Mouse (Mus musculus) bone marrow, adult 2 months (tissue): ENCODE measurements around the gene Lrrc25. TPM values are rescaled to one million over a fixed set of nuclear protein-coding genes. Genes with fewer than 3 reads are reported as not detected.
A peak's percentile ranks its signal among the peaks of the same experiment; 100 is the strongest.
"Not testable (repeated sequence)": the region's sequence is repeated elsewhere in the genome, so short reads cannot be mapped to it uniquely, and the experiment has no call there.

Source experiments
- H3K27ac ChIP-seq: fragments of 200-500 bp; 2 replicates; pipeline ENCODE4 v1.5.1; 2012; ENCODE audit warnings: low read depth, mild to moderate bottlenecking, control low read depth, inconsistent platforms, low read length; ENCODE audit not compliant: control insufficient read depth, poor library complexity, insufficient read depth
- H3K4me1 ChIP-seq: fragments of 200-500 bp; 2 replicates; pipeline ENCODE4 v1.6.1; 2011; ENCODE audit warnings: low read length; ENCODE audit not compliant: control insufficient read depth, insufficient read depth
- H3K4me3 ChIP-seq: fragments of 200-500 bp; replicated peaks from 2 replicates; pipeline ENCODE3; 2011; ENCODE audit warnings: mild to moderate bottlenecking, low read depth, low read length, control low read depth; ENCODE audit not compliant: control insufficient read depth
- CTCF ChIP-seq: fragments of 200-500 bp; IDR thresholded peaks from 2 replicates; pipeline ENCODE4 v1.5.1; 2011; ENCODE audit warnings: low read length, control low read depth; ENCODE audit not compliant: control insufficient read depth, insufficient read depth
- POLR2A ChIP-seq: fragments of 200-500 bp; IDR thresholded peaks from 2 replicates; pipeline ENCODE4 v1.6.1; 2011; ENCODE audit warnings: low read depth, mild to moderate bottlenecking, control low read depth, low read length, borderline replicate concordance; ENCODE audit not compliant: control insufficient read depth
- WGBS: fragments of 180-500 bp; shearing (Covaris S2); methylation state at CpG from one replicate; pipeline ENCODE4 v1.1.7; 2018; 5-methylcytosine and 5-hydroxymethylcytosine counted together
- polyA plus RNA-seq: library from polyadenylated mRNA; stranded (reverse); fragments of >200 nt; gene quantifications from 2 replicates; pipeline ENCODE4 v1.2.4, GENCODE M21; 2011; ENCODE audit warnings: low replicate concordance; ENCODE audit not compliant: missing spikeins, insufficient read depth, insufficient read length

Gene Lrrc25
- polyA plus RNA-seq, 1 experiment: 18.8 TPM

- 42% methylated on average over 7 of the region's 7 CpGs for WGBS
- no peak overlapping the region for H3K4me3 ChIP-seq
- no peak for TF ChIP-seq POLR2A
- TF ChIP-seq CTCF: peak; percentile 83
- H3K27ac ChIP-seq: no peak overlapping the region
- H3K4me1 ChIP-seq: no peaks in the 10 kb centered on the region
Observed at GRCm38 (mm10) chr8:70585258-70585652, 30.7 kb upstream of the Lrrc25 start.

GRCm38 (mm10) chr8:70587955-70588354 is 28.0 kb upstream of the Lrrc25 start:
- not testable (repeated sequence) for H3K27ac ChIP-seq, H3K4me3 ChIP-seq, H3K4me1 ChIP-seq
- WGBS: 80% methylated on average over 4 of the region's 4 CpGs

DNA sequence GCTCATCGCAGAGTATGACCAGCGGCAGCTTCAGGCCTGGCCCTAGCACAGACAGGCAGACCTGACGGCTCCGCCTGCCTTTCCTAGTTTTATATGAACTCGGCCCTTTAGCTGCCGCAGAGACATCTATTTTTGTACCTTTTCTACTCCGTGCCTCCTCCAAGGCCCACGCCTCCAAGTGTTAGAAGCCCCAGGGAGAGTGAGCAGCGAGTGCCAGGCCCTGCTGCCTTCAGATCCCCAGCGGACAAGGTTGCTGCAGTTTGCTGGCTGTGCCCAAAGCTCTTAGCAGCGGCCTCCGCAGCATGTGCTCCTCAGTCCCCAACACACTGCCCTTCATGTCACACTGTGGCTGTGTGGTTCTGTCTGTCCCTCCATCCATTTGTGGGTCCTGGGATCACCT is 24.4 kb upstream of the Lrrc25 start:
- Histone ChIP-seq H3K4me1 (peaks cover 1% of the 10 kb centered on the region; the same call in 1 of the 2 replicates), H3K27ac (no peak overlapping the region), H3K4me3 (no peak overlapping the region)
- 91% methylated on average over 12 of the region's 12 CpGs for WGBS
- TF ChIP-seq CTCF (no peak), POLR2A (no peak)

GRCm38 (mm10) chr8:70593173-70593572 is 22.8 kb upstream of the Lrrc25 start:
- no peak overlapping the region for H3K4me3 ChIP-seq
- 78% methylated on average over 8 of the region's 8 CpGs for WGBS
- H3K4me1 ChIP-seq: peaks cover 1% of the 10 kb centered on the region; the same call in 1 of the 2 replicates
- no peak for TF ChIP-seq CTCF
- H3K27ac ChIP-seq: no peak overlapping the region

- Histone ChIP-seq H3K4me3 (peak within 1 kb of the TSS; percentile 78), H3K27ac (peak within 1 kb of the TSS; percentile 66), H3K4me1 (peaks cover 1% of the 10 kb centered on the region; the same call in 1 of the 2 replicates)
- WGBS: under 1% methylated on average over 40 of the region's 40 CpGs
- TF ChIP-seq CTCF (0 out of 2 replicates have a peak, but pooled peaks have one; percentile 1), POLR2A (peak; percentile 81)
Observed at GRCm38 (mm10) chr8:70593961-70594609, 21.9 kb upstream of the Lrrc25 start, which contains the start of gene Isyna1. Gene Isyna1 (plus strand): TSS chr8:70594373.

GRCm38 (mm10) chr8:70594621-70595564 is 21.1 kb upstream of the Lrrc25 start:
- H3K27ac ChIP-seq: peak overlapping the region; percentile 66
- peak overlapping the region; percentile 78 for H3K4me3 ChIP-seq
- 21% methylated on average over 82 of the region's 82 CpGs for WGBS
- no peak for TF ChIP-seq CTCF
- TF ChIP-seq POLR2A: no peak
- H3K4me1 ChIP-seq: peaks cover 1% of the 10 kb centered on the region

GRCm38 (mm10) chr8:70595811-70596210 is 20.1 kb upstream of the Lrrc25 start:
- Histone ChIP-seq H3K4me3 (no peak overlapping the region), H3K4me1 (peaks cover 4% of the 10 kb centered on the region), H3K27ac (no peak overlapping the region)
- WGBS: 88% methylated on average over 12 of the region's 12 CpGs
- no peak for TF ChIP-seq POLR2A
- no peak for TF ChIP-seq CTCF

- TF ChIP-seq CTCF (no peak), POLR2A (no peak)
- Histone ChIP-seq H3K4me1 (peaks cover 4% of the 10 kb centered on the region), H3K4me3 (no peak overlapping the region), H3K27ac (no peak overlapping the region)
- 86% methylated on average over 18 of the region's 18 CpGs for WGBS
Observed at GRCm38 (mm10) chr8:70596216-70596615, 19.7 kb upstream of the Lrrc25 start.
